15 mouse cellular contexts compared by ENCODE assay signal in the genomic region with DNA sequence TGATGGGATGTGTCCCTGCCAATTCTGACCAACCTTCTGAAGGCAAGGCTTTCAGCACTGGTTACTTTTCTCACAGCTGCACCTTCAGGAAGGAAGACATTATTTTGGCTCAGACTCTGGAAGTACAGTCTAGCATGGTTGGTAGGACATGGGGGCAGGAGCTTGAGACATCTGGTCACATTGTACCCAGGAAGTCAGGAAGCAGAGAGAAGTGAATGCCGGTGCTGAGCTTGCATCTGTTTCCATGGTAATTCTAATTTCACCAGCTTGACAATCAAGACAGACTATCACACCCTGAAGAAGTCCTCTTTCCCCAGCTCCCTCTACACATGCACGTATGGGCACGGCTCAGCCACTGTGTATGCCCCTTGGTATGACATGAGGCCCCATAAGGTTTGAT.
"Had no signal": no experiment of that assay in that cellular context is flagged by ENCODE, and none has a peak within 500 bp of the region (broad histone marks: within the 10 kb centered on the region; RNA-seq: fewer than 3 reads in every experiment).

No protein-coding gene starts in this region.

- ATAC-seq: forebrain, embryonic 16.5 days; hindbrain, embryonic 16.5 days; inflammation-experienced regulatory T-cells, adult 6 months; intestine, embryonic 15.5 days; intestine, postnatal 0 days had no signal

- DNase-seq: gastrocnemius, postnatal 10 days; heart, postnatal 10 days; heart, postnatal 4 days; kidney, adult 18-20 months; kidney, adult 8-10 months; kidney, postnatal 10 days; kidney, postnatal 25 days; kidney, postnatal 4 days; liver; liver, embryonic 13.5 days had no signal
